Mouse (Mus musculus) myocyte (in vitro differentiated cells): ENCODE measurements around the gene Gm13290.

Source experiments
- MYOD1 ChIP-seq, 3 experiments: IDR thresholded peaks; one replicate each; pipeline ENCODE4 v1.6.1; 2011; ENCODE audit warnings: control low read depth in 2 of 3, low read depth in 2 of 3, mild to moderate bottlenecking in 2 of 3, moderate library complexity in 1 of 3; ENCODE audit not compliant: insufficient read length in 2 of 3, control insufficient read depth in 1 of 3
- POLR2A ChIP-seq: IDR thresholded peaks from one replicate; pipeline ENCODE4 v1.6.1; 2011; ENCODE audit warnings: low read depth, mild to moderate bottlenecking, control low read depth, moderate library complexity; ENCODE audit not compliant: insufficient read length
- USF1 ChIP-seq: IDR thresholded peaks from one replicate; pipeline ENCODE4 v1.6.1; 2011; ENCODE audit warnings: low read depth, mild to moderate bottlenecking, control low read depth, moderate library complexity

DNA sequence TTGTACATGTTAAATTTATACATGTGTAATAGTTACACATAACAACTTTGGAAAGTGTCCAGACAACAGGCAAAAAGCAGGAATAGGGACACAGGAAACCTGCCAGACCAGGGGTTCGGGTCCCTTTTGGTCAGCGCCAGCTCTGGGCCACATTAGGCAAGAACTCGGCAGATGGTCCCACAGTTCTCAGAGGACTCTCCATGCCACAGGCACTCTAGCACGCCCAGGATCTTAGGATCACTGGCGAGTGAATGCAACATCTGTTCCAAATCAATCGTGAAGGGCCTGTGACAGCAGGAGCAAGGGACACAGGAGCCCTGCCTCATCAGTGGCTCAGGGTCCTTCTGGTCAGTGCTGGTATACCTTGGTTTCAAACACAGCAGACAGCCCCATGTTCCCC, 23.7 kb upstream of the Gm13290 start:
- TF ChIP-seq POLR2A (no peak), USF1 (no peak), MYOD1 (IDR thresholded peaks at IDR 0.05; ENCODE audit: control insufficient read depth in 1 of 3, insufficient read length in 2 of 3, low read depth in 2 of 3) (no peak)
